Mouse (Mus musculus) cerebral cortex, adult 2 months (tissue): ENCODE data around the gene Procr.

Source experiments
- WGBS: fragments of 180-500 bp; shearing (Covaris S2); methylation state at CpG from one replicate; pipeline ENCODE4 v1.1.7; 2018; 5-methylcytosine and 5-hydroxymethylcytosine counted together

Procr gene

DNA sequence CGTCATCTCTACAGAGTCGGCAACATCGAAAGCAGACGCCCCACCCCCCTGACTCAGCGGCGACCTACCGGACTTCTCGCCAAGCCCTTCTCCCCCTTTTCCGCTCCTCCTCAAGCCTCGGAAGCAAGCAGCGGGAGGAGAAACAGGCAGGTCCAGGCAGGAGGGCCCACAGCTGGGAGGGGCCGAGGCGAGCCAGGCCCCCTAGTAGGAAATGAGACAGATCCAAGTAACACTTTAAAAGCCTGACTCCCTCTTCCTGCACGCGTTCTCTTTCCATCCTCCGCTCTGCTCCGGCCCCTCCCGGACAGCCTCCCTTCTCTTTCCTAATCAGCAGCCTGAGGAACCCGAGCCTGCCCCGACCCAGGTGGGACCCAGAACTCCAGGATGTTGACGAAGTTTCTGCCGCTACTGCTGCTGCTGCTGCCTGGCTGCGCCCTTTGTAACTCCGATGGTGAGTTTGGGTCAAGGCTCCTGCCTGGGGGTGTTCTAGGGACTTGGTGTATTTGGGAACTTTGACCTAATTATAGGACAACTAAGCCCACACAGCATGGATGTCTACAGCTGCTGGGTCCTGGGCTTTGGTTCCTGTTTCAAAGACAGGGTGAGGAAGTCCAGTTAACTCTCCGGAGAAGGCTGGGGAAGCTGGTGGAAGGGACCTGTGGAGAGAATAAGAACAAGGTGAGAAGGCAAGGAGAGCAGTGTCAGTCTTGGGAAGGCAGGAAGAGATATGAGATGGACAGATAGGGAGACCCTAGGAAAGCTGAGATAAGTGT lies at the start of gene Procr:
TSS of gene Procr (plus strand) at position 104 of the 773 bp plus-strand sequence.
- WGBS: 5% methylated on average over 25 of the region's 25 CpGs

DNA sequence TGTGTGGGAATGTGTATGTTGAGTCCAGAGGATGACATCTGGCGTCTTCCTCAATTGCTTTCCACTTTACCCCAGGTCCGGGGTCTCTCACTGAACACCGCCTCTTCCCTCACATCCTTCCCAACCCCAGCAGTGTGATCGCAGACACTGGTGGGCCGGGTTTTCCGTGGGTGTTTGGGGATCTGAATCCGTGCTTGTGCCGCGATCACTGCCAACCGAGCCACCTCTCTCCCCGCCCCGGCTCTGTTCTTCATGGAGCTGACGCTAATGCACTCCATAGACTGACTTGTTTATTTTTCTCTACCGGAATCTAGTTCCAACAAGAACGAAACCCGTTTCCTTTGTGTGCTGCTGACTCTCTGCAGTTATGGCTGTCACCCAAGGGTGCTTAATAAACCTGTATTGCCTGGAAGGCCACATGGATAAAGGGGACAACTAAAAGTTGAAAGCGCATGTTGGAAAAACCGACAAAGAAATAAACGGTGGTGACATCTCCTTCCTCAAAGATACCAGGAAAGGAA lies 49.5 kb upstream of the Procr start:
- WGBS: 79% methylated on average over 19 of the region's 19 CpGs

GRCm38 (mm10) chr2:155703630-155704029 lies 47.3 kb upstream of the Procr start:
- WGBS: 49% methylated on average over 4 of the region's 4 CpGs

DNA sequence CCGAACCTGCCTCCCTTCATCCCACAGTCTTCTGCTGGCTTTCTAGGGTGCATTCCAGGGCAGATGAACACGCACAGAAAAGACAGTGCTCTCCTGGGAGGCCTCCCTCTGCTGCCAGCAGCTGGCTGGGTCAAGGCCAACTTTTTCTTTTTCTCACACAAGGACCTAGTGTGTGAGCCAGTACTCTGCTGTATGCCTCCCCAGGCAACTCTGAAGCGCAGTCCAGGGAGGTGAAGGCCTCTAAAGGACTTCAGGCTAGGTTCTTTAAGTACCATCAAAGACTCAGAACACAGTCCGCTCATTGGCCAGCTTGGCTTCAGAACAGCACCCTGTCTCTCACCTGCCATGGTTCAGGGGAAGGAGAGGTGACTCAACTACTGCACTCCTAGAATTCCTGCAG lies 43.7 kb upstream of the Procr start:
- whole genome bisulfite sequencing: 53% methylated on average over 4 of the region's 4 CpGs

- WGBS: 88% methylated on average over 11 of the region's 11 CpGs
Measured at GRCm38 (mm10) chr2:155710557-155710956, 40.4 kb upstream of the Procr start.

GRCm38 (mm10) chr2:155717082-155717990 lies 33.6 kb upstream of the Procr start:
- WGBS: 91% methylated on average over 12 of the region's 12 CpGs

GRCm38 (mm10) chr2:155720585-155720984 lies 30.3 kb upstream of the Procr start:
- 81% methylated on average over 5 of the region's 5 CpGs for WGBS

- 89% methylated on average over 5 of the region's 5 CpGs for whole genome bisulfite sequencing
Measured at GRCm38 (mm10) chr2:155724036-155724435, 26.9 kb upstream of the Procr start.

GRCm38 (mm10) chr2:155724526-155724925 lies 26.4 kb upstream of the Procr start:
- 87% methylated on average over 6 of the region's 6 CpGs for WGBS

DNA sequence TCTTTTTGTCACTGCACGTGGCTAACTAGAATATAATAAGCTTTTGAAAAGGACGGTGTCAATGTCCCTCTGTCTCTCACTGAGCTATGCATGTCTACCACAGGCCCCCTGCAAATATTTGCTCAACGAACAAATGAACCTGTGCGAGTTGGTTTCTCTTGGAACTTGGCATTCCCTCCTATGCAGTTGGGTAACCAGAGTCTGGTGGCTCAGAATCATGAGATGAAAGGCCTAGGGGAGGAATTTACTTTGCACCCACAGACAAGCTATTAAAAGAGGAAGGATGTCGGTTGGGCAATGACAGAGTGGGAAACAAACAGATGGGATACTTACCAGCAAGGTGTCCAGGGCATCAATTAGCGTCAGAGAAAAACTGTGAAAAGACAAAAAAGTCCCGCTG lies 24.6 kb upstream of the Procr start:
- 73% methylated on average over 7 of the region's 7 CpGs for WGBS

DNA sequence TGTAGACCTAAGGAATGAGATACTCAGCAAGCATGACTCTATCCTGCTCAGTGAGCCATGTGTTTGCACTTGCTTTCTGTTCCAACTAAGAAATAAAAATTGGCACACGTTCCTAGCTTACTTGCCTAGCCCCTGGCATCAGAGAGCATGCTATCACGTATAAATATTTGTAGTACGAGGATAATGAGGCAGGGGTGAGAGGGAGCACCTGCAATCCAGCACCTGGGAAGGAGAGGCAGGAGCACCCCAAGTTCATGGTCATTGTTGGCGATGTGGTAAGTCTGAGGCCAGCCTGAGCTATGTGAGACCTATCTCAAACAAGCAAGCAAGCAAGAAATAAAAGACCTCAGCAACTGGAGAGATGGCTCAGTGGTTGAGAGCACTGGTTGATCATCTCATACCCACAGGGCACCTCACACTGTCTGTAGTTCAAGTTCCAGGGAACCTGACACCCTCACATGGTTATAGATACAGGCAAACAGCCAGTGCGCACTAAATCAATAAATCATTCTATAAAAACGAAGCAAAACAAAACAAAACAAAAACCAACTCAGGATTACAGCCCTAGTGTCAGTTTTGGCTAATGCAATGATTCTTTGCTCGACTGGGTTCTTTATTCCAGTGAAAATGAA lies 23.0 kb upstream of the Procr start:
- 66% methylated on average over 7 of the region's 7 CpGs for WGBS

DNA sequence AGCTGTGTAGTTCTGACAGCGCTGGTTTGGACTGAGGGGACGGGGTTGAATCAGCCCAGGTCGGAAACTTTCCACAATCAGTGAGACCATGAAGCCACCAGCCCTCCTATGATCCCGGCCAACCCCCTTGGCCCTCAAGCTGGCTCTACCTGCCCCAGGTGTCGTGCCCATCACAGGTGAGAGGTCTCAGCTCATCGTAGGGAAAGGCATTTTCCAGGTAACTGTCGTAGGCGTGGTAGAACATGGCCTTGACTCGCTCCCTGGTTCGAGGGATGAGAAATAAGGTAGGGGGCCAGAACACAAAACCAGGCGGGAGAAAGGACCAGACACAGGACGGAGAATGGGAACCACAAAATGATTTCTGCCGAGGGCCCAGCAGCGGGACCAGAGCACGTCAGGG lies 22.2 kb upstream of the Procr start:
- 5% methylated on average over 15 of the region's 15 CpGs for WGBS

- 1% methylated on average over 33 of the region's 33 CpGs for WGBS
Measured at GRCm38 (mm10) chr2:155729158-155729645, 21.7 kb upstream of the Procr start, which contains the start of gene Edem2. TSS of gene Edem2 (minus strand) at chr2:155729475.

DNA sequence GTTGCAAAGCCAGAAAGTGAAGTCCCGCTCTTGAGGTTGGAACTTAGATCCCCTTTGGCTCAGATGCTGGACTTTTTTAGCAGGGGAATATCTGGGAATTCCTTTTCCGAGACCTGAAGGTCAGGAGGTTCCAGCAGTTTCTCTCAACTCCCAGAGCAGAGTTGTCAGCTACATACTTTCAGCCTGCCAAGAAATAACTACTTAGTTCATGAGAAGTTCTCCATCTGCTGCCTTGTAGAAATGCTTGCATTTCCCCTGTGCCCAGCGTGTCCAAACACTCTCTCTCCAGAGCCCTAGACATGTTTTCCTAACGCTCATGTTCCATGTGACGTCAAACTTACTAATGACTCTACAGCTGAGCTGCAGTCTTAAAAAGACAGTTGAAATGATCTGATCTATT lies 15.8 kb upstream of the Procr start:
- 80% methylated on average over 5 of the region's 5 CpGs for WGBS

DNA sequence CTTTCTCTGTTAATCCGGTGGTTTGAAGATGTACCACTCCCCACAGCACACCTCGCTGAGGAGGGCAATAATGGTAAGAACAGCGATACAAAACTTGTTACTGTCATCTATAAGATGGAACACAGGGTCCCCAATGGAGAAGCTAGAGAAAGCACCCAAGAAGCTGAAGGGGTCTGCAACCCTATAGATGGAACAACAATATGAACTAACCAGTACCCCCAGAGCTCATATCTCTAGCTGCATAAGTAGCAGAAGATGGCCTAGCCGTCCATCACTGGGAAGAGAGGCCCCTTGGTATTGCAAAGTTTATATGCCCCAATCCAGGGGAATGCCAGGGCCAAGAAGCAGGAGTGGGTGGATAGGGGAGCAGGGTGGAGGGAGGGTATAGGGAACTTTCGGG lies 15.2 kb upstream of the Procr start, which contains the start of gene Gm17581:
TSS of gene Gm17581 (minus strand) at position 101 of the 400 bp plus-strand sequence.
- 89% methylated on average over 5 of the region's 5 CpGs for WGBS

GRCm38 (mm10) chr2:155736936-155737335 lies 14.0 kb upstream of the Procr start:
- 80% methylated on average over 6 of the region's 6 CpGs for WGBS

DNA sequence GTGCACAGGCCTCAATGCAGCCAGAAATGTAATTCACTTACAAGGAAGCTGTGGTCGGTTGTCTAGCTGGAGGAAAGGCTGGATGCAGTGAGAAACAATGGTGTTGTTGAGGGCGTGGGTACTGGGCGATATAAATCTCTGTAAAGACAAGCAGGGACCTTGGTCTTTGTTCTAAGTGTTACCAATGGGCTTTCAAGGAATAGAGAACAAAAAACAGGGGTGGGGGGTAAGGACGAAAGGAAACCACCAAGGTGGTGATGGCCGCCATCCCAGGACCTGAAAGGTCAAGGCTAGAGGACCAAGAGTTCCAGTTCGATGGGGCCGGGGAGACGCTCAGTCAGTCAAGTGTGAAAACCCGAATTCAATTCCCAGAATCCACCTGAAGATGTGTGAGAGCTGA lies 13.1 kb upstream of the Procr start:
- WGBS: 75% methylated on average over 9 of the region's 9 CpGs

DNA sequence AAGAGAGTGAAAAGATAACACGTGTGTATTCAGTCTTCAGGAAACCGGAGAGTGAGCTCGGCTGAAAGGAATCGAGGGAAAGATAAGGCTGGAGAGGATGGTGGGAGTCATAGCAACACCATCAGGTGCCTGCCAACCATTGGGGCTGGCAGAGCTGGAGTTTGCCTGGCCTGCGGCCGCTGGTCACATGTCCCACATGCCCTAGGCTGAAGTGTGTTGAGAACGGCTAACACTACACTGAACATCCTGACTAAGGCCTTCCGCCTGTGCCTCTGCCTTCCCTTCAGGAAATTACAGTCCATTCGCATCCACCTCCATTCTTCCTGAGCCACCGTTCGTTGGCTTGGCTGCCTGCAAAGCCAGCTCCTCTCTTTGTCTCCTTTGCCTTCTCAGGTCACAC lies 8.7 kb upstream of the Procr start:
- WGBS: 69% methylated on average over 11 of the region's 11 CpGs

DNA sequence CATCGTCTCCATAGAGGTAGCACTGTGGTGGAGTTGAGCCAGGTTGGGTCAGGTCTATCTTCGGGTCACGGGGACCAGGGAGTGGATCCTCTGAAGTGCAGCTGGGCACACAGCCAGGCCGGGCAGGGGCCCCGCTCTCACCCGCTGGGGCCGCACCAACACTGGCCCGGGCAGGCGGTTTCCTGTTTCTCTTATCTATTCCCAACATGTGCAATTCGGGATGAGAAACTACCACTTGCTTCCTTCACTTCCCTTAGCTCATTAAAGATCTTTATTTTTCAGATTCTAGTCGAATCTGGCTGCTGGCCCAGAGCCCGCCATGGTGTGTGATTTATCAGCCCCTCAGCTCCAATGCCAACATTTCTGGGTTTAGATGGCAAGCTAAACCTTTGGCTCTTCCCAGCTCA lies 8.0 kb upstream of the Procr start:
- WGBS: 47% methylated on average over 12 of the region's 12 CpGs

DNA sequence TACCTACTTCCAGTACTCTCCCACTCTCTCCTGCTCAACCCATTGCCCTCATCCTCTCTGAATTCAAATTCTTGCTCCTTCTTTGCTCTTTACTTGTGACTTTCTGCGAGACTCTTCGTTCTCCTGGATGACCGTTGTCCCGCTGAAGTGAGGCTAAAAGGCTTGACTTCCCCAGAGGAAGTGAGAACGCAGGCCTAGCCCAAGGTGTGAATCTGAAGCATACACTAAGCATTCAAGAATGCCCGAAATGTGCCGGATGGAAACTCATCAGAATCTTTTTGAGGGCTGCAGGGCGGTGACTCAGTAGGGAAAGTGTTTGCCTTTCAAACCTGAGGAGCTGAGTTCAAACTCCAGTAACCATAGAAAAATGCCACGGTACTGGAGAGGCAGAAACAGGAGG lies 7.6 kb upstream of the Procr start:
- WGBS: 88% methylated on average over 9 of the region's 9 CpGs

DNA sequence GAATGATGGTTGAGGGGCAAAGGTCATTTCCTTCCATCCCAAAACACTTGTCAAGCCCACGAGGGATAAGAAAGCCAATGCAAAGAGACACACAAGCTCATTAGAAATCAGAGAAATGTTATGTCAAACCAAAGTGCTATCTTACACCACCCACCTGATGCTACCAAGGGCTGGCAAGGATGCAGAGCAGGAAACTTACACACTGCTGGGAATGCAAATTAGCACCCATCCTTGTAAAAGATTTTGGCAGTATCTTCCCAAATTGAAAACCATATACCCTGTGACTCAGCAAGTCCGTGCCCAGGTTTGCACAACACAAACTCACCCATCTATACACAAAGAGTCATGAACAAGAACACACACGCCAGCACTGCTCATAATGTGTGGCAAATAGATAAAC lies 5.4 kb upstream of the Procr start:
- 54% methylated on average over 3 of the region's 3 CpGs for WGBS

DNA sequence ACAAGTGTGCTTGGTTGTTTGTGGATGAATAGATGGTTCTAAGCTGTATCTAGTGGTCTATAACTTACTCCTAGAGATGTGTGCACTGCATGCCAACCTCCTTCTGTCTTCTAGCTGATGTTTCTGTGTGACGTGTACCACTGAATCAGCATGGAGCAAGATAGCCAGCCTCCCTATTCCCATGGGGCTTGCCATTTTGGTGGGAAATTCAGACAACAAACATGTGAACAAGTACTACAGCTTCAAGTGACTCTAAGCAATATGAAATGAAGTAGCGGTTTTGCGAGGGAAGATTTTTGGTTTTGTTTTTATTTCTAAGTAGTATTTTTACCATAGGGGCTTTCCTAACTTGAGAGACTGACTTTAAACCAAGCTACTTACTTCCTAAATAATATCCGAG lies 1.5 kb upstream of the Procr start:
- 89% methylated on average over 4 of the region's 4 CpGs for WGBS
